Mouse (Mus musculus) small intestine, adult 2 months (tissue): ENCODE measurements around the gene Adgrl1. TPM values are rescaled to one million over a fixed set of nuclear protein-coding genes. Genes with fewer than 3 reads are reported as not detected.
A peak's percentile ranks its signal among the peaks of the same experiment; 100 is the strongest.

ENCODE experiments used
- H3K27ac ChIP-seq: fragments of 200-500 bp; 2 replicates; pipeline ENCODE4 v1.5.1; 2012; ENCODE audit warnings: low read depth, low read length, control low read depth, inconsistent platforms; ENCODE audit not compliant: insufficient read depth
- H3K27me3 ChIP-seq: fragments of 200-500 bp; 2 replicates; pipeline ENCODE4 v1.6.1; 2012; ENCODE audit warnings: mild to moderate bottlenecking, moderate library complexity, low read length, inconsistent platforms; ENCODE audit not compliant: control insufficient read depth, insufficient read depth
- H3K36me3 ChIP-seq: fragments of 200-500 bp; 2 replicates; pipeline ENCODE4 v1.6.1; 2012; ENCODE audit warnings: mild to moderate bottlenecking, low read length, control low read depth, inconsistent platforms; ENCODE audit not compliant: control insufficient read depth, insufficient read depth
- H3K4me1 ChIP-seq: fragments of 200-500 bp; 2 replicates; pipeline ENCODE4 v1.6.1; 2012; ENCODE audit warnings: low read length, inconsistent platforms, mixed read lengths; ENCODE audit not compliant: control insufficient read depth, insufficient read depth, insufficient read length
- H3K4me3 ChIP-seq: fragments of 200-500 bp; 2 replicates; pipeline ENCODE4 v1.5.1; 2012; ENCODE audit warnings: low read depth, mild to moderate bottlenecking, control low read depth, inconsistent platforms, low read length, moderate library complexity
- CTCF ChIP-seq: fragments of 200-500 bp; IDR thresholded peaks from 2 replicates; pipeline ENCODE4 v1.5.1; 2012; ENCODE audit warnings: low read depth, mild to moderate bottlenecking, control low read depth, inconsistent platforms, low read length, moderate library complexity, mixed read lengths; ENCODE audit not compliant: insufficient replicate concordance, insufficient read length; ENCODE audit errors: extremely low read depth
- POLR2A ChIP-seq: fragments of 200-500 bp; IDR thresholded peaks from 2 replicates; pipeline ENCODE4 v1.6.1; 2012; ENCODE audit warnings: low read depth, mild to moderate bottlenecking, control low read depth, inconsistent platforms, low read length, moderate library complexity
- WGBS: fragments of 180-500 bp; shearing (Covaris S2); methylation state at CpG from one replicate; pipeline ENCODE4 v1.1.7; 2018; 5-methylcytosine and 5-hydroxymethylcytosine counted together
- polyA plus RNA-seq: library from polyadenylated mRNA; depleted of rRNA; stranded (reverse); fragments of >200 nt; gene quantifications from 2 replicates; pipeline ENCODE4 v1.2.3, GENCODE M21; 2012

Gene Adgrl1
- polyA plus RNA-seq, 1 experiment, result 19.1 TPM

GRCm38 (mm10) chr8:83954749-83955105 is 54.8 kb downstream of the Adgrl1 start:
- Histone ChIP-seq H3K27me3 (no peaks in the 10 kb centered on the region), H3K27ac (no peak overlapping the region), H3K4me1 (peaks cover 6% of the 10 kb centered on the region), H3K36me3 (no peaks in the 10 kb centered on the region), H3K4me3 (peak overlapping the region; percentile 89)
- TF ChIP-seq POLR2A (no peak), CTCF (no peak)
- 3% methylated on average over 14 of the region's 14 CpGs for WGBS

GRCm38 (mm10) chr8:83955106-83955957 is 55.4 kb downstream of the Adgrl1 start, which contains the start of the genes Gm10644 and Asf1b:
Gm10644 (minus strand) TSS chr8:83955205.
Asf1b (plus strand) TSS chr8:83955507.
- no peaks in the 10 kb centered on the region for H3K36me3 ChIP-seq
- no peak within 1 kb of the TSS for H3K27ac ChIP-seq
- WGBS, result under 1% methylated on average over 75 of the region's 75 CpGs
- H3K4me1 ChIP-seq, result peaks cover 6% of the 10 kb centered on the region
- no peaks in the 10 kb centered on the region for H3K27me3 ChIP-seq
- peak within 1 kb of the TSS; percentile 89 for H3K4me3 ChIP-seq
- TF ChIP-seq POLR2A (peak; percentile 47; the same call in 1 of the 2 replicates), CTCF (peak; percentile 78)

GRCm38 (mm10) chr8:83955958-83956218 is 56.0 kb downstream of the Adgrl1 start:
- Histone ChIP-seq H3K27ac (no peak overlapping the region), H3K4me1 (peaks cover 6% of the 10 kb centered on the region), H3K27me3 (no peaks in the 10 kb centered on the region), H3K4me3 (peak overlapping the region; percentile 89), H3K36me3 (no peaks in the 10 kb centered on the region)
- TF ChIP-seq POLR2A (no peak), CTCF (no peak)
- under 1% methylated on average over 15 of the region's 15 CpGs for WGBS

DNA sequence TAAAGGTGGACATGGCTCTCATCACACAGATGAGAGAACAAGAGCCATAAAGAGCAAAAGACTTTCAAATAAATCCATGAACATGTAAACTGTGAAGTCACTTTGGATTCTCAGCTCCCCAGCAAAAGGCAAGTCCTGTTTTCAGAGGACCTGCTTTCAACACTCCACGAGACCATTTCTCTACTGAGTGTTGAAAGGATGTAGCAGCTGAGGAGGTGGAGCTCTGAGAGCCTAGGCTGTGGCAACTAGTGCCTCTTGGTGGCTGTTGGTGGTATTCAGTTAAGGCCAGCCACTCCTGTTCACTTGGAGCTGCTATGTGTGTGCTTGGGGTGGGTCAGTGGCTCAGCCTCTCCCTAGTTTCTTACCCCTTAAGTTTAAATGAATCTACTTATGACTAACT is 56.9 kb downstream of the Adgrl1 start:
- H3K4me1 ChIP-seq, result peaks cover 6% of the 10 kb centered on the region
- H3K4me3 ChIP-seq, result no peak overlapping the region

DNA sequence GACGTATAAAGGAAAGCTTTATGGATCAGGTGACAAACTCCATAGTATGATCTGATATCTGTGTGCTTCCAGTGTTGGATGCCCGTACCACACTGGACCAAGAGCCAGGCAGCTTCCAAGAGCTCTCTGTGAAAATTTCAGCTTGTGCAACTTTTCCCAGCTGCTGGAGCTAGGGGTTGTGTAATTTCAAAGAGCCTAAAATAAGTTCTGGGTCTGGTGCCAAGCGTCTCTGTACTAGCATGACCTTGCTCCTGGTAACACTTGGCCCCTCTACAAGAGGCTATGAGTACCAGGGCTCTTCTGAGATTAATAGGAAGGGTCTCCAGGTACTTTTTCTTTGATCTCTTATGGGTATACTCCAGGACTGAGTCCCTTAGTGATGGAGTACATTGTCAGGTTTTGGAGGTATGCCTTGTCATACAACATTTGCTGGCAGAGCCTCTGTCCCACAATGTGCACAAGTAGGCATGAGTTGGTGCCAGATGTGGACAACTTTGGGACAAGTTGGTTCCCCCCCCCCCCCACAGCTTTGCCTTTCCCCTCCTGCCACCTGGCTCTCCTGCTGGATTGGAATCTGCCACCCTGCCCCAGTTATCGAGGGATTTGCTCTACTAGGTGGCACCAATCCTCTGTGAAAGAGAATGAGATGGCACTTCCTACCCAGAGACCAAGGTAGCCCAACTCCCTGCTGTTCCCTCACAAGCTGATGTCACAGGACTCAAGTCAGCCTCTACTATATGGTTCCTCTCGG is 64.3 kb downstream of the Adgrl1 start:
- WGBS, result 86% methylated on average over 5 of the region's 5 CpGs
- H3K4me3 ChIP-seq, result no peak overlapping the region
- 0 out of 2 replicates have a peak, but pooled peaks cover 2% of the 10 kb centered on the region for H3K36me3 ChIP-seq
- TF ChIP-seq CTCF (no peak), POLR2A (no peak)
- H3K27me3 ChIP-seq, result no peaks in the 10 kb centered on the region
- no peak overlapping the region for H3K27ac ChIP-seq
- H3K4me1 ChIP-seq, result no peaks in the 10 kb centered on the region

More for the DNA sequence above, 56.9 kb downstream of the Adgrl1 start:
- 11% methylated on average over 1 of the region's 1 CpGs for WGBS
- Histone ChIP-seq H3K36me3 (no peaks in the 10 kb centered on the region), H3K27ac (no peak overlapping the region), H3K27me3 (no peaks in the 10 kb centered on the region)
- TF ChIP-seq POLR2A (no peak), CTCF (no peak)

DNA sequence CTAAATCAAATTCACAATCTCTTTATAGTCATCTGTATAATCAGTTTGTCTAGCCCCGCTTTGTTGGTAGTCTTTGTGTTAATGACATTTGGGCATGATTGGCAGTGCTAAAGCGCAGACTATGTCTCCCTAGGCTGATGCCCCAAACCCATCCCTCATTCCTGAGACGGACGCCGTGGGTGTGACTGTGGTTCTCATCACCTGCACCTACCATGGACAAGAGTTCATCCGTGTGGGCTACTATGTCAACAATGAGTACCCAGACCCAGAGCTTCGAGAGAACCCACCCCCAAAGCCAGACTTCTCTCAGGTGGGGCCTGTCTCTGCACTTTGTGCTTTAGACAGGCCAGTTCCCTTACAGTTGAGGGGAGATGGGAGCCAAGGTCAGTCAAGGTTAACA is 67.8 kb downstream of the Adgrl1 start:
- 0 out of 2 replicates have a peak, but pooled peaks cover 2% of the 10 kb centered on the region for H3K4me1 ChIP-seq
- H3K27ac ChIP-seq, result no peak overlapping the region
- no peaks in the 10 kb centered on the region for H3K27me3 ChIP-seq
- TF ChIP-seq POLR2A (no peak), CTCF (no peak)
- no peak overlapping the region for H3K4me3 ChIP-seq
- WGBS, result 92% methylated on average over 7 of the region's 7 CpGs
- H3K36me3 ChIP-seq, result 0 out of 2 replicates have a peak, but pooled peaks cover 2% of the 10 kb centered on the region

DNA sequence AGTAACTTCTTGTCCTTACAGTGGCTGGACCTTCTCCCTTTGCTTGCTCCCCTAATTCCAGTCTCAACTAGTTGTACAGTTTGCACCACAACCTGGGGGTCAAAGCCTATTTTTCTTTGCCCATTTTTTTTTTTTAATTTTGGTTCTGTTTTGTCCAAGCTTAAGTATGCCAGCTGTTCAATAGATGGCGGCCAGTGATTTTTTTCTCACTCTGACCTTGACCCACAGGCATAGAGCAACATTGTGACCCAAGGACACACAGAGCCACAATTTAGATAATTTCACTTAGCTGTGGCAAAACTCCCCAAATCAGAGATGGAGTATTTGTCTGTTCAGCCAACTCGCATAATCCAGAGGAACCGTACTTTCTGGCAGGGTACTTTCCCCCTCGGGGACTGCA is 71.2 kb downstream of the Adgrl1 start:
- TF ChIP-seq CTCF (no peak), POLR2A (no peak)
- WGBS, result 89% methylated on average over 4 of the region's 4 CpGs
- no peak overlapping the region for H3K4me3 ChIP-seq
- 0 out of 2 replicates have a peak, but pooled peaks cover 2% of the 10 kb centered on the region for H3K36me3 ChIP-seq
- H3K4me1 ChIP-seq, result 0 out of 2 replicates have a peak, but pooled peaks cover 9% of the 10 kb centered on the region
- no peak overlapping the region for H3K27ac ChIP-seq
- no peaks in the 10 kb centered on the region for H3K27me3 ChIP-seq
